ENCODE assay signal across 26 mouse cellular contexts in genomic region chr3:68562838-68563237, GRCm38 (mm10).
DNase-seq lines count a peak whose midpoint lies in the region; ATAC-seq and TF ChIP-seq lines count a peak whose summit lies in the region.
"Had no signal": no experiment of that assay in that cellular context is flagged by ENCODE, and none has a peak within 500 bp of the region (broad histone marks: within the 10 kb centered on the region; RNA-seq: fewer than 3 reads in every experiment).

No protein-coding gene starts in this region.

- no peaks in the 10 kb centered on the region for H3K36me3 ChIP-seq in intestine, postnatal 0 days (ENCODE audit: control insufficient read depth, insufficient read depth)
- no peaks in the 10 kb centered on the region for H3K36me3 ChIP-seq in intestine, embryonic 16.5 days (ENCODE audit: control insufficient read depth, insufficient read depth, low read length)
- no peaks in the 10 kb centered on the region for H3K36me3 ChIP-seq in lung, embryonic 14.5 days (ENCODE audit: insufficient read depth)
- H3K36me3 ChIP-seq in stomach, postnatal 0 days (ENCODE audit: control insufficient read depth, insufficient read depth, low read length), result no peaks in the 10 kb centered on the region
- H3K36me3 ChIP-seq: embryonic facial prominence, embryonic 10.5 days; limb, embryonic 10.5 days; neural tube, embryonic 12.5 days had no signal

- no peak for TF ChIP-seq POLR2A in cerebellum, adult 2 months (IDR thresholded peaks at IDR 0.05; ENCODE audit: borderline replicate concordance, insufficient read depth, low read length)

- H3K9me3 ChIP-seq in intestine, postnatal 0 days (ENCODE audit: control insufficient read depth), result no peaks in the 10 kb centered on the region
- H3K9me3 ChIP-seq in intestine, embryonic 16.5 days (ENCODE audit: control insufficient read depth, low read length), result no peaks in the 10 kb centered on the region
- no peaks in the 10 kb centered on the region for H3K9me3 ChIP-seq in lung, embryonic 14.5 days (ENCODE audit: low read depth, low read length)
- H3K9me3 ChIP-seq in stomach, postnatal 0 days (ENCODE audit: control insufficient read depth, low read length), result no peaks in the 10 kb centered on the region
- H3K9me3 ChIP-seq: embryonic facial prominence, embryonic 10.5 days; limb, embryonic 10.5 days; megakaryocyte, embryonic 14.5 days; neural tube, embryonic 12.5 days had no signal

- H3K4me2 ChIP-seq in intestine, postnatal 0 days (replicated peaks; ENCODE audit: low read depth), result no peak overlapping the region
- no peak overlapping the region for H3K4me2 ChIP-seq in intestine, embryonic 16.5 days (ENCODE audit: low read depth, low read length)
- no peak overlapping the region for H3K4me2 ChIP-seq in lung, embryonic 14.5 days
- no peak overlapping the region for H3K4me2 ChIP-seq in stomach, postnatal 0 days (replicated peaks; ENCODE audit: low read depth)
- H3K4me2 ChIP-seq: heart, embryonic 11.5 days; neural tube, embryonic 12.5 days had no signal

- no peak overlapping the region for H3K9ac ChIP-seq in intestine, postnatal 0 days (ENCODE audit: low read depth, low read length)
- no peak overlapping the region for H3K9ac ChIP-seq in intestine, embryonic 16.5 days (ENCODE audit: low read depth, low read length)
- no peak overlapping the region for H3K9ac ChIP-seq in lung, embryonic 14.5 days
- H3K9ac ChIP-seq in stomach, postnatal 0 days (ENCODE audit: low read length), result no peak overlapping the region
- H3K9ac ChIP-seq: forebrain, postnatal 0 days; neural tube, embryonic 12.5 days had no signal

- H3K27ac ChIP-seq in cerebellum, adult 2 months (ENCODE audit: insufficient read depth, low read length), result no peak overlapping the region
- no peak overlapping the region for H3K27ac ChIP-seq in intestine, postnatal 0 days (ENCODE audit: low read depth, low read length)
- no peak overlapping the region for H3K27ac ChIP-seq in intestine, embryonic 16.5 days (ENCODE audit: low read length)
- no peak overlapping the region for H3K27ac ChIP-seq in lung, embryonic 14.5 days (ENCODE audit: low read depth)
- no peak overlapping the region for H3K27ac ChIP-seq in stomach, postnatal 0 days (replicated peaks)
- H3K27ac ChIP-seq: embryonic facial prominence, embryonic 10.5 days; limb, embryonic 10.5 days; neural tube, embryonic 12.5 days had no signal

- ATAC-seq in intestine, postnatal 0 days, result no peak
- ATAC-seq in intestine, embryonic 16.5 days, result no peak
- no peak for ATAC-seq in lung, embryonic 14.5 days (ENCODE audit: insufficient read depth)
- ATAC-seq in stomach, postnatal 0 days (ENCODE audit: low FRiP score, low TSS enrichment), result no peak
- ATAC-seq: activated CD4-positive, CD25-positive, alpha-beta regulatory T cell, adult 4 months; forebrain, postnatal 0 days; inflammation-experienced regulatory T-cells, adult 6 months had no signal

- 49% methylated on average over 2 of the region's 2 CpGs for WGBS in cerebellum, adult 2 months
- WGBS in intestine, postnatal 0 days, result 71% methylated on average over 2 of the region's 2 CpGs
- 86% methylated on average over 2 of the region's 2 CpGs for WGBS in intestine, embryonic 16.5 days
- WGBS in lung, embryonic 14.5 days, result 66% methylated on average over 2 of the region's 2 CpGs
- 67% methylated on average over 2 of the region's 2 CpGs for WGBS in stomach, postnatal 0 days

- peak in 1 of 2 experiments; percentile 32 for DNase-seq in cerebellum, adult 2 months
- DNase-seq in cerebellum, adult 11 months, result no peak
- DNase-seq in lung, embryonic 14.5 days, result no peak
- DNase-seq in lung, adult 18-20 months, result no peak
- DNase-seq in stomach, postnatal 0 days (ENCODE audit: low spot score), result no peak
- no peak for DNase-seq in frontal cortex, postnatal 25 days (ENCODE audit: low spot score in 2 of 2)
- DNase-seq: adrenal gland, postnatal 10 days; forebrain, postnatal 0 days; heart, postnatal 10 days; kidney, adult 9 months; kidney, postnatal 4 days; layer of hippocampus, adult 9-11 months; liver; midbrain, embryonic 14.5 days; retina, postnatal 1 day; right cerebral cortex, postnatal 25 days; spleen, adult 18-20 months had no signal

- no peaks in the 10 kb centered on the region for H3K27me3 ChIP-seq in cerebellum, adult 2 months (ENCODE audit: control insufficient read depth, insufficient read depth, low read length)
- no peaks in the 10 kb centered on the region for H3K27me3 ChIP-seq in intestine, postnatal 0 days (replicated peaks; ENCODE audit: control insufficient read depth, insufficient read depth, low read length)
- no peaks in the 10 kb centered on the region for H3K27me3 ChIP-seq in intestine, embryonic 16.5 days (replicated peaks; ENCODE audit: control insufficient read depth, insufficient read depth, low read length)
- H3K27me3 ChIP-seq in lung, embryonic 14.5 days (ENCODE audit: insufficient read depth, low read length), result no peaks in the 10 kb centered on the region
- H3K27me3 ChIP-seq in stomach, postnatal 0 days (ENCODE audit: control insufficient read depth, insufficient read depth, low read length), result no peaks in the 10 kb centered on the region
- H3K27me3 ChIP-seq: neural tube, embryonic 12.5 days had no signal

- TF ChIP-seq CTCF in cerebellum, adult 2 months (IDR thresholded peaks at IDR 0.05; ENCODE audit: borderline replicate concordance, insufficient read depth, low read depth, low read length), result peak; percentile 31; the same call in 1 of the 2 replicates
- TF ChIP-seq CTCF in intestine, postnatal 0 days (IDR thresholded peaks at IDR 0.05; ENCODE audit: low read depth), result peak; percentile 42
- peak; percentile 35 for TF ChIP-seq CTCF in lung, embryonic 14.5 days (IDR thresholded peaks at IDR 0.05; ENCODE audit: low read depth)
- peak; percentile 38 for TF ChIP-seq CTCF in stomach, postnatal 0 days (IDR thresholded peaks at IDR 0.05; ENCODE audit: low read depth)

- no peak overlapping the region for H3K4me3 ChIP-seq in cerebellum, adult 2 months (replicated peaks; ENCODE audit: insufficient read depth, low read depth, low read length)
- H3K4me3 ChIP-seq in intestine, postnatal 0 days (ENCODE audit: low read depth, low read length), result no peak overlapping the region
- no peak overlapping the region for H3K4me3 ChIP-seq in intestine, embryonic 16.5 days (ENCODE audit: low read length)
- H3K4me3 ChIP-seq in lung, embryonic 14.5 days (ENCODE audit: low read depth, low read length), result no peak overlapping the region
- H3K4me3 ChIP-seq in stomach, postnatal 0 days (ENCODE audit: low read depth, low read length), result no peak overlapping the region
- H3K4me3 ChIP-seq: embryonic facial prominence, embryonic 10.5 days; limb, embryonic 10.5 days; megakaryocyte, embryonic 14.5 days; neural tube, embryonic 12.5 days had no signal

- peaks cover 13% of the 10 kb centered on the region for H3K4me1 ChIP-seq in cerebellum, adult 2 months (ENCODE audit: control insufficient read depth, insufficient read depth, low read length)
- no peaks in the 10 kb centered on the region for H3K4me1 ChIP-seq in intestine, postnatal 0 days (replicated peaks; ENCODE audit: control insufficient read depth, insufficient read depth, low read length)
- H3K4me1 ChIP-seq in intestine, embryonic 16.5 days (ENCODE audit: control insufficient read depth, insufficient read depth, low read length), result 0 out of 2 replicates have a peak, but pooled peaks cover 4% of the 10 kb centered on the region
- H3K4me1 ChIP-seq in lung, embryonic 14.5 days (ENCODE audit: insufficient read depth), result no peaks in the 10 kb centered on the region
- H3K4me1 ChIP-seq in stomach, postnatal 0 days (replicated peaks; ENCODE audit: control insufficient read depth, insufficient read depth), result no peaks in the 10 kb centered on the region

- no peak for TF ChIP-seq EP300 in stomach, postnatal 0 days (optimal IDR thresholded peaks at IDR 0.05)
